Mouse (Mus musculus): ENCODE measurements at regions not wholly inside any gene's neighbourhood (a gene's known extent, or its start where the extent isn't known, plus 50 kb on each side); places are given as distances from the start of the nearest gene placed in this dataset.

- Histone ChIP-seq H3K27ac (replicated peaks) (no peak overlapping the region), H3K4me3 (replicated peaks) (no peak overlapping the region), H3K4me2 (no peak overlapping the region), H3K27me3 (no peaks in the 10 kb centered on the region), H3K9me3 (replicated peaks) (no peaks in the 10 kb centered on the region), H3K36me3 (replicated peaks) (no peaks in the 10 kb centered on the region), H3K9ac (no peak overlapping the region), H3K4me1 (replicated peaks) (no peaks in the 10 kb centered on the region)
- 27% methylated on average over 8 of the region's 8 CpGs for WGBS (ENCODE audit: insufficient replicate concordance)
- no peak for ATAC-seq (ENCODE audit: insufficient read depth)
These were observed 113.7 kb upstream of the Ccdc85a start for GRCm38 (mm10) chr11:28697644-28698480.

GRCm38 (mm10) chr11:28695031-28695430 lies 110.9 kb upstream of the Ccdc85a start:
- Histone ChIP-seq H3K4me2 (no peak overlapping the region), H3K9ac (no peak overlapping the region), H3K27ac (replicated peaks) (no peak overlapping the region), H3K9me3 (replicated peaks) (no peaks in the 10 kb centered on the region), H3K27me3 (no peaks in the 10 kb centered on the region), H3K4me1 (replicated peaks) (no peaks in the 10 kb centered on the region), H3K4me3 (replicated peaks) (no peak overlapping the region), H3K36me3 (replicated peaks) (no peaks in the 10 kb centered on the region)
- ATAC-seq (ENCODE audit: insufficient read depth): peak; percentile 84
- WGBS (ENCODE audit: insufficient replicate concordance): 50% methylated on average over 3 of the region's 3 CpGs

GRCm38 (mm10) chr11:28693303-28693702 lies 109.2 kb upstream of the Ccdc85a start:
- ATAC-seq (ENCODE audit: insufficient read depth): no peak
- no peak overlapping the region for H3K27ac ChIP-seq (replicated peaks)
- H3K4me2 ChIP-seq: no peak overlapping the region
- no peaks in the 10 kb centered on the region for H3K4me1 ChIP-seq (replicated peaks)
- no peaks in the 10 kb centered on the region for H3K36me3 ChIP-seq (replicated peaks)
- WGBS (ENCODE audit: insufficient replicate concordance): 44% methylated on average over 1 of the region's 1 CpGs
- no peaks in the 10 kb centered on the region for H3K9me3 ChIP-seq (replicated peaks)
- no peaks in the 10 kb centered on the region for H3K27me3 ChIP-seq
- H3K4me3 ChIP-seq (replicated peaks): no peak overlapping the region
- no peak overlapping the region for H3K9ac ChIP-seq

GRCm38 (mm10) chr11:28692263-28693194 lies 108.4 kb upstream of the Ccdc85a start:
- no peak for ATAC-seq (ENCODE audit: insufficient read depth)
- WGBS (ENCODE audit: insufficient replicate concordance): 16% methylated on average over 3 of the region's 3 CpGs
- no peaks in the 10 kb centered on the region for H3K36me3 ChIP-seq (replicated peaks)

GRCm38 (mm10) chr11:28688436-28688835 lies 104.3 kb upstream of the Ccdc85a start:
- Histone ChIP-seq H3K4me1 (replicated peaks) (0 out of 2 replicates have a peak, but pooled peaks cover 3% of the 10 kb centered on the region), H3K9me3 (replicated peaks) (no peaks in the 10 kb centered on the region), H3K36me3 (replicated peaks) (no peaks in the 10 kb centered on the region), H3K9ac (no peak overlapping the region), H3K27me3 (no peaks in the 10 kb centered on the region), H3K27ac (replicated peaks) (no peak overlapping the region), H3K4me3 (replicated peaks) (no peak overlapping the region), H3K4me2 (no peak overlapping the region)
- no peak for ATAC-seq (ENCODE audit: insufficient read depth)
- WGBS (ENCODE audit: insufficient replicate concordance): 38% methylated on average over 1 of the region's 1 CpGs

More at GRCm38 (mm10) chr11:28692263-28693194, 108.4 kb upstream of the Ccdc85a start:
- Histone ChIP-seq H3K4me2 (no peak overlapping the region), H3K4me3 (replicated peaks) (no peak overlapping the region), H3K9me3 (replicated peaks) (no peaks in the 10 kb centered on the region), H3K27me3 (no peaks in the 10 kb centered on the region), H3K27ac (replicated peaks) (no peak overlapping the region), H3K9ac (no peak overlapping the region), H3K4me1 (replicated peaks) (no peaks in the 10 kb centered on the region)

GRCm38 (mm10) chr11:28685407-28685806 lies 101.3 kb upstream of the Ccdc85a start:
- Histone ChIP-seq H3K9me3 (replicated peaks) (no peaks in the 10 kb centered on the region), H3K36me3 (replicated peaks) (no peaks in the 10 kb centered on the region), H3K27me3 (no peaks in the 10 kb centered on the region), H3K4me1 (replicated peaks) (0 out of 2 replicates have a peak, but pooled peaks cover 3% of the 10 kb centered on the region), H3K9ac (no peak overlapping the region), H3K4me3 (replicated peaks) (no peak overlapping the region), H3K4me2 (no peak overlapping the region), H3K27ac (replicated peaks) (no peak overlapping the region)
- peak; percentile 76 for ATAC-seq (ENCODE audit: insufficient read depth)

- Histone ChIP-seq H3K4me3 (replicated peaks) (no peak overlapping the region), H3K27me3 (no peaks in the 10 kb centered on the region), H3K9ac (no peak overlapping the region), H3K9me3 (replicated peaks) (no peaks in the 10 kb centered on the region), H3K36me3 (replicated peaks) (no peaks in the 10 kb centered on the region), H3K27ac (replicated peaks) (no peak overlapping the region), H3K4me2 (no peak overlapping the region), H3K4me1 (replicated peaks) (0 out of 2 replicates have a peak, but pooled peaks cover 3% of the 10 kb centered on the region)
- whole genome bisulfite sequencing (ENCODE audit: insufficient replicate concordance): 70% methylated on average over 3 of the region's 3 CpGs
- ATAC-seq (ENCODE audit: insufficient read depth): no peak
These were observed 97.2 kb upstream of the Ccdc85a start for GRCm38 (mm10) chr11:28681311-28681710.

- Histone ChIP-seq H3K27ac (replicated peaks) (no peak overlapping the region), H3K4me1 (replicated peaks) (no peaks in the 10 kb centered on the region), H3K36me3 (replicated peaks) (no peaks in the 10 kb centered on the region), H3K9ac (no peak overlapping the region), H3K27me3 (no peaks in the 10 kb centered on the region), H3K4me2 (no peak overlapping the region), H3K9me3 (replicated peaks) (no peaks in the 10 kb centered on the region), H3K4me3 (replicated peaks) (no peak overlapping the region)
- ATAC-seq (ENCODE audit: insufficient read depth): no peak
These were observed 86.6 kb upstream of the Ccdc85a start for GRCm38 (mm10) chr11:28670765-28671164.

- no peak overlapping the region for H3K27ac ChIP-seq (replicated peaks)
- H3K9me3 ChIP-seq (replicated peaks): no peaks in the 10 kb centered on the region
- no peak overlapping the region for H3K4me3 ChIP-seq (replicated peaks)
- no peak overlapping the region for H3K9ac ChIP-seq
- no peaks in the 10 kb centered on the region for H3K36me3 ChIP-seq (replicated peaks)
- H3K4me2 ChIP-seq: no peak overlapping the region
- no peaks in the 10 kb centered on the region for H3K27me3 ChIP-seq
- ATAC-seq (ENCODE audit: insufficient read depth): no peak
- H3K4me1 ChIP-seq (replicated peaks): no peaks in the 10 kb centered on the region
- 45% methylated on average over 4 of the region's 4 CpGs for WGBS (ENCODE audit: insufficient replicate concordance)
These were observed 85.2 kb upstream of the Ccdc85a start for GRCm38 (mm10) chr11:28669359-28669758.

GRCm38 (mm10) chr11:28660377-28660776 lies 76.3 kb upstream of the Ccdc85a start:
- no peaks in the 10 kb centered on the region for H3K9me3 ChIP-seq (replicated peaks)
- WGBS (ENCODE audit: insufficient replicate concordance): 53% methylated on average over 4 of the region's 4 CpGs
- no peaks in the 10 kb centered on the region for H3K36me3 ChIP-seq (replicated peaks)
- no peak overlapping the region for H3K4me3 ChIP-seq (replicated peaks)
- H3K4me2 ChIP-seq: no peak overlapping the region
- H3K4me1 ChIP-seq (replicated peaks): no peaks in the 10 kb centered on the region
- ATAC-seq (ENCODE audit: insufficient read depth): no peak
- no peak overlapping the region for H3K9ac ChIP-seq
- H3K27ac ChIP-seq (replicated peaks): no peak overlapping the region
- no peaks in the 10 kb centered on the region for H3K27me3 ChIP-seq

- Histone ChIP-seq H3K9me3 (replicated peaks) (no peaks in the 10 kb centered on the region), H3K4me2 (no peak overlapping the region), H3K4me1 (replicated peaks) (no peaks in the 10 kb centered on the region), H3K36me3 (replicated peaks) (no peaks in the 10 kb centered on the region), H3K9ac (no peak overlapping the region), H3K27ac (replicated peaks) (no peak overlapping the region), H3K27me3 (no peaks in the 10 kb centered on the region), H3K4me3 (replicated peaks) (no peak overlapping the region)
- WGBS (ENCODE audit: insufficient replicate concordance): 73% methylated on average over 12 of the region's 12 CpGs
- ATAC-seq (ENCODE audit: insufficient read depth): no peak
These were observed 71.2 kb upstream of the Ccdc85a start for GRCm38 (mm10) chr11:28655169-28655846.
